Mouse (Mus musculus) E14TG2a.4 (cell line): ENCODE data around the gene Rap1gap2.

Source experiments
- CTCF ChIP-seq: conservative IDR thresholded peaks from 2 replicates; pipeline ENCODE4 v1.5.1; 2014; ENCODE audit warnings: low read length
- POU5F1 ChIP-seq: IDR thresholded peaks from 2 replicates; pipeline ENCODE4 v1.6.1; 2014; ENCODE audit warnings: low read length, borderline replicate concordance

DNA sequence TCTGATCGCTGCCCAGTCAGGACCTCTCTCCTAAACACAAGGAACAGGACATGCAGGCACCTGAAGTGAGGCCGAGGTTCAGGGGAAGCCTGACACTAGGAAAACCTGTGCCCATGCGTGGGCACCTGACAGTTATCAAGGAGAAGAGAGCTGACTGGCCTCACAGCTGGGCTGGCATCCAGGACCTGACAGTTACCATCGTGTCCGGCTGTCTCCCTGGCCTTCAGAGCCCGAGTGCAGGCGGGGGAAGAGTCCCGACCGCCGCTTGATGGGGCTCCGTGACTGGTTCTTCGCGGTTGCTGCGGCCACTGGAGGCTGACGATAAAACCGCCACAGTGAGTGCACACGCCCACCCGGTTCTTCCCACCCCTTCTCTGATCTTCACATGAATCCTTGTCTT, 215.1 kb downstream of the Rap1gap2 start:
- TF ChIP-seq CTCF (no peak), POU5F1 (no peak)
